Mouse (Mus musculus) hindbrain, embryonic 16.5 days (tissue): ENCODE results near the gene Plac1. TPM values are rescaled to one million over a fixed set of nuclear protein-coding genes. Genes with fewer than 3 reads are reported as not detected.
A peak's percentile ranks its signal among the peaks of the same experiment; 100 is the strongest.
"Not testable (repeated sequence)": the region's sequence is repeated elsewhere in the genome, so short reads cannot be mapped to it uniquely, and the experiment has no call there.

Experiments
- ATAC-seq: fragments of 200-750 bp; cut with Nextera tagmentation; 2 replicates; pipeline ENCODE4 v1.8.0; 2017; ENCODE audit warnings: moderate TSS enrichment, moderate library complexity
- H3K27ac ChIP-seq: fragments of 300-500 bp; sonication (generic); 2 replicates; pipeline ENCODE4 v1.5.1; 2014; ENCODE audit warnings: low read depth, mild to moderate bottlenecking, control low read depth, low read length, moderate library complexity
- H3K27me3 ChIP-seq: fragments of 300-500 bp; sonication (generic); replicated peaks from 2 replicates; pipeline ENCODE4 v1.6.1; 2014; ENCODE audit warnings: low read length; ENCODE audit not compliant: control insufficient read depth, insufficient read depth
- H3K36me3 ChIP-seq: fragments of 300-500 bp; sonication (generic); 2 replicates; pipeline ENCODE4 v1.6.1; 2014; ENCODE audit warnings: mild to moderate bottlenecking, low read length, moderate library complexity, mixed read lengths; ENCODE audit not compliant: control insufficient read depth, insufficient read depth
- H3K4me1 ChIP-seq: fragments of 300-500 bp; sonication (generic); 2 replicates; pipeline ENCODE4 v1.6.1; 2014; ENCODE audit warnings: low read depth, low read length; ENCODE audit not compliant: control insufficient read depth, insufficient read depth
- H3K4me2 ChIP-seq: fragments of 300-500 bp; sonication (generic); 2 replicates; pipeline ENCODE4 v1.6.1; 2014; ENCODE audit warnings: mild to moderate bottlenecking, low read length, control low read depth, moderate library complexity
- H3K4me3 ChIP-seq: fragments of 300-500 bp; sonication (generic); 2 replicates; pipeline ENCODE4 v1.5.1; 2014; ENCODE audit warnings: mild to moderate bottlenecking, low read length, control low read depth, moderate library complexity
- H3K9ac ChIP-seq: fragments of 300-500 bp; sonication (generic); 2 replicates; pipeline ENCODE4 v1.6.1; 2014; ENCODE audit warnings: low read depth, mild to moderate bottlenecking, control low read depth, low read length, moderate library complexity
- H3K9me3 ChIP-seq: fragments of 300-500 bp; sonication (generic); 2 replicates; pipeline ENCODE4 v1.6.1; 2014; ENCODE audit warnings: mild to moderate bottlenecking, low read length, moderate library complexity; ENCODE audit not compliant: control insufficient read depth
- WGBS: fragments of 180-500 bp; shearing (Covaris S2); extraction: QIAGEN DNeasy Blood & Tissue Kit; methylation state at CpG from one replicate; pipeline ENCODE4 v1.1.7; 2014; 5-methylcytosine and 5-hydroxymethylcytosine counted together
- microRNA counts: library from miRNA; unstranded; fragments of <30 nt; microRNA quantifications from one replicate; lab custom pipeline; 2016
- microRNA-seq: library from miRNA; unstranded; fragments of <30 nt; microRNA quantifications from one replicate; pipeline ENCODE4, GENCODE M21; 2017
- polyA plus RNA-seq: library from polyadenylated mRNA; unstranded; fragments of >200 nt; fragmentation: Nextera tagmentation; extraction: Ambion mirVana; gene quantifications from 2 replicates; pipeline ENCODE4 v1.2.1, GENCODE M21; 2015

The Plac1 gene
- polyA plus RNA-seq, 1 experiment from 2014 or later = not detected

DNA sequence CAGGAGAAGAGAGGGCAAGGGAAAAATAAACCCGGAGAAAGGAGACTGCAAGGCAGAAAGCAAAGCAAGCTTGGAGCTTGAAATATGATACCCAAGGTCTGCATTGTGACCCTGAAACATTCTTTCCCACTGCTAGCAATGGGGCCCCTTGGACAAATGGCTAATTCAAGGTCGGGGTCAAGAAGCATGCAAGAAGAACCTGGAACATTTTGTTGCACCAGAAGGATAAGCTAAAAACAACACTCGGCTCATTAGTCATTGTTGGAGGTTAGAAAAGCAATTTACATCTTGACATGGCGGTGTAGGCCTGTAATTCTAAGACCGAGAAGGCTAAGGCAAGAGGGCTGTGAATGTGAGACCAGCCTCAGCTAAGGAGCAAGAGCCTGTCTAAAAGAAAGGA, 200.3 kb downstream of the Plac1 start:
- no peak overlapping the region for H3K9ac ChIP-seq
- WGBS = 50% methylated on average over 5 of the region's 5 CpGs
- no peaks in the 10 kb centered on the region for H3K27me3 ChIP-seq
- no peak overlapping the region for H3K27ac ChIP-seq
- no peaks in the 10 kb centered on the region for H3K9me3 ChIP-seq
- H3K4me1 ChIP-seq = no peaks in the 10 kb centered on the region
- ATAC-seq = no peak
- no peak overlapping the region for H3K4me3 ChIP-seq
- no peak overlapping the region for H3K4me2 ChIP-seq
- no peaks in the 10 kb centered on the region for H3K36me3 ChIP-seq

DNA sequence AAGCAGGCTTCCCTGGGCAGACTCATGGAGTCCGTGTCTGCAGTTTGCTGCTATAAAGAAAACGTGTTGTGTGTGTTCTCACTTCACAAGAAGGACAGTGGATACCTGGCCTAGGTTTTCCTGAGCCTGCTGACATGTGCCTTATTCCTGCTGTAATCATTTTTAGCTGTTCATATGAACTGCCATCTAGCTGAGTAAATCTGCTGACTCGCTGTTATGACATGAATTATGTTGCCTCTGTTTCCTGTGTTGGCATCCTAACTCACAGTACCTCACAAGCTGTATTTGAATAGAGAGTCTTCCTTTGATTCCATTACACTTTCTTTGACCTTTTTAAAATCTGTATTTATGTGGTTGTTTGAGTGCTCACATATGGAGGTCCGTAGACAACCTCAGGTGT, 201.7 kb downstream of the Plac1 start:
- Histone ChIP-seq H3K36me3 (no peaks in the 10 kb centered on the region), H3K9me3 (no peaks in the 10 kb centered on the region), H3K4me1 (no peaks in the 10 kb centered on the region), H3K4me3 (no peak overlapping the region), H3K27me3 (no peaks in the 10 kb centered on the region), H3K9ac (no peak overlapping the region), H3K4me2 (no peak overlapping the region), H3K27ac (no peak overlapping the region)
- WGBS = 93% methylated on average over 4 of the region's 4 CpGs
- ATAC-seq = no peak

DNA sequence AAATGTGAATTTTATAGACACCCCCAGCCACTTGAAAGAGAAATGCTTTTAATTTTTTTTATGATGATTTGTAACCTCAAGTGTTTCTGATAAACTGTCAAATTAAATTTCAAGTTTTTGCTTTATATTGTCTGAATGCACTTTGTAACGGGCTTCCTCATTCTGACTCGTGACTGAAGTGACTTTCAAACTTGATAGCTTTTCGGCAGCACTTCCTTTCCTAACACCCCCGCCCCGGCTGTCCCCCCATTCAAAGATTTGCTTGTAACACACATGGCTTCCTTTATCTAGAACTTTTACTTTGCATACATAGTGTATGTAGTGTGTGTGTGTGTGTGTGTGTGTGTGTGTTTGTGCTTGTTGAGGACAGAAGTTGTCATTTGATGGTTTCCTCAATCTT, 210.4 kb downstream of the Plac1 start:
- no peak overlapping the region for H3K9ac ChIP-seq
- no peak for ATAC-seq
- H3K36me3 ChIP-seq = no peaks in the 10 kb centered on the region
- 79% methylated on average over 5 of the region's 5 CpGs for WGBS
- no peaks in the 10 kb centered on the region for H3K4me1 ChIP-seq
- no peak overlapping the region for H3K4me3 ChIP-seq
- no peaks in the 10 kb centered on the region for H3K9me3 ChIP-seq
- no peaks in the 10 kb centered on the region for H3K27me3 ChIP-seq
- no peak overlapping the region for H3K27ac ChIP-seq
- no peak overlapping the region for H3K4me2 ChIP-seq

DNA sequence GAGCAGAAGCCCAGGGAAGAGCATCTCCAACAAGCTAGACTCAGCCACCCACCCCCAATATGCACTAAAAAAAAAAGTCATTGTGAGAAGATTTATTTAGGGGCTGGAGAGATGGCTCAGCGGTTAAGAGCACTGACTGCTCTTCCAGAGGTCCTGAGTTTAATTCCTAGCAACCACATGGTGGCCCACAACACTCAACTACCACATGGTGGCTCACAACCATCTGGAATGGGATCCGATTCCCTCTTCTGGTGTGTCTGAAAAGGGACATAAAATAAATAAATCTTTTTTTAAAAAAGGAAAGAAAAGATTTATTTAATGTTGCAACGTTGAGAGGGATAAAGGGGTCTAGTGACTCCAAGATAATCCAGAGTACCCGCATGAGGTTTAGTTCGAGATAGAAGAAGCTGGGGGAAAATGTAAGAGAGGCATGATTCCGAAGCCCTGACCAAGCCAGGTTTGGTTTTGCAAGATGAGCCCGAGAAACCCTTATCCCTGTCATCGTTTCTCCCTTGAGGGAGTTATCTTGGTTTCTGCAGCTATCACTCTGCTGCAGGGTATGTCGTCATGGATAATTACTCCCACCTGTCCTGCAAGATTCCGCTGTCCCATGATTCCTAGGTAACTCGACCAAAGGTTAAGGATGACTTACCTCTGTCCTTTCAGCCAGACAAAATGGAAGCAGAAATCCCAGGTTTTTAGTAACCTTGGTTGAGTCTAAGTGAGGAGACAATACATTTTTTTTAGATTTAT, 214.3 kb downstream of the Plac1 start:
- H3K27ac ChIP-seq = no peak overlapping the region
- no peaks in the 10 kb centered on the region for H3K36me3 ChIP-seq
- H3K9ac ChIP-seq = no peak overlapping the region
- no peak overlapping the region for H3K4me3 ChIP-seq
- H3K4me2 ChIP-seq = no peak overlapping the region
- H3K27me3 ChIP-seq = no peaks in the 10 kb centered on the region
- no peak for ATAC-seq
- no peaks in the 10 kb centered on the region for H3K9me3 ChIP-seq
- no peaks in the 10 kb centered on the region for H3K4me1 ChIP-seq
- WGBS = 69% methylated on average over 11 of the region's 11 CpGs

DNA sequence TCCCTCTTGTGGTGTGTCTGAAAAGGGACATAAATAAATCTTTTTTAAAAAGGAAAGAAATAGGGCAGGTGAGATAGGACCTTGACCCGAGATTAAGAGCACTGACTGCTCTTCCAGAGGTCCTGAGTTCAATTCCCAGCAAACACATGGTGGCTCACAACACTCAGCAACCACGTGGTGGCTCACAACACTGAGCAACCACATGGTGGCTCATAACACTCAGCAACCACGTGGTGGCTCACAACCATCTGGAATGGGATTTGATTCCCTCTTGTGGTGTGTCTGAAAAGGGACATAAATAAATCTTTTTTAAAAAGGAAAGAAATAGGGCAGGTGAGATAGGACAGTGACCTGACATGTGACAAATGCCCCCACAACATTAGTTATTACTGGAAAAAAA, 215.6 kb downstream of the Plac1 start:
- ATAC-seq = not testable (repeated sequence)
- WGBS = 25% methylated on average over 3 of the region's 3 CpGs

DNA sequence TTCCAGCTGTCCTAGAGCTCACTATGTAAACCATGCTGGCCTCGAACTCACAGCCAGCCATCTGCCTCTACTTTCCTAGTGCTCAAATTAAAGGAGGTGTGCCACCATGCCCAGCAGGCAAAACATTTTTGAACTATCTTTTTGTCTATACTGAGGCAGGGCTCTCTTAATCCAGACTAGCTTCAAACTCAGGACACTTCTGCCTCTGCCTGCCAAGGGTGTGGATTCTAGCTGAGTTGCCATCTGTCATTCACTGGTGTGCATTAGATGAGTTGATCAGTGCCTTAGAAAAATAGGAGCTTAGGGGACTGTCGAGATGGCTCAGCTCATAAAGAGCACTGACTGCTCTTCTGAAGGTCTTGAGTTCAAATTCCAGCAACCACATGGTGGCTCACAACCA, 216.9 kb downstream of the Plac1 start:
- Histone ChIP-seq H3K36me3 (no peaks in the 10 kb centered on the region), H3K27me3 (no peaks in the 10 kb centered on the region), H3K4me2 (no peak overlapping the region), H3K27ac (no peak overlapping the region), H3K4me1 (no peaks in the 10 kb centered on the region), H3K9me3 (no peaks in the 10 kb centered on the region), H3K9ac (no peak overlapping the region), H3K4me3 (no peak overlapping the region)
- ATAC-seq = no peak
- WGBS = 78% methylated on average over 2 of the region's 2 CpGs

More for the DNA sequence above, 215.6 kb downstream of the Plac1 start:
- H3K4me1 ChIP-seq, H3K4me2 ChIP-seq, H3K27me3 ChIP-seq, H3K36me3 ChIP-seq, H3K27ac ChIP-seq, H3K9me3 ChIP-seq, H3K4me3 ChIP-seq, H3K9ac ChIP-seq: not testable (repeated sequence)

MicroRNA genes within 50 kb of the gene (microRNA counts, 519-probe panel; counts per million panel counts)
- 2,908 counts per million, percentile 78 among the panel's probes with 10 or more counts for microRNA mmu-miR-322 (lab: Ali Mortazavi, UCI)
- microRNA mmu-miR-351 (lab: Ali Mortazavi, UCI) = 1,400 counts per million, percentile 11 among the panel's probes with 10 or more counts
- microRNA mmu-miR-450a-3p (lab: Ali Mortazavi, UCI) = not detected
- microRNA mmu-miR-450a-5p (lab: Ali Mortazavi, UCI) = 2,382 counts per million, percentile 58 among the panel's probes with 10 or more counts
- not detected for microRNA mmu-miR-450b-3p (lab: Ali Mortazavi, UCI)
- not detected for microRNA mmu-miR-450b-5p (lab: Ali Mortazavi, UCI)
- 1,286 counts per million, percentile 9 among the panel's probes with 10 or more counts for microRNA mmu-miR-503 (lab: Ali Mortazavi, UCI)
- 2,186 counts per million, percentile 42 among the panel's probes with 10 or more counts for microRNA mmu-miR-542-3p (lab: Ali Mortazavi, UCI)
- microRNA mmu-miR-542-5p (lab: Ali Mortazavi, UCI) = 2,401 counts per million, percentile 60 among the panel's probes with 10 or more counts

Small RNA genes within 50 kb of the gene (microRNA-seq; reads per million reads assigned to microRNA genes)
- 8,476 reads per million, percentile 95 among the genes with 10 or more reads in this experiment for gene Mir322
- 1,006 reads per million, percentile 77 among the genes with 10 or more reads in this experiment for gene Mir351
- 4.6 reads per million, percentile 16 among the genes with 10 or more reads in this experiment for gene Mir450-1
- 4.0 reads per million, percentile 13 among the genes with 10 or more reads in this experiment for gene Mir450-2
- gene Mir450b = 46.0 reads per million, percentile 39 among the genes with 10 or more reads in this experiment
- 124 reads per million, percentile 51 among the genes with 10 or more reads in this experiment for gene Mir503
- gene Mir542 = 213 reads per million, percentile 60 among the genes with 10 or more reads in this experiment

Other genes starting within 250 kb of the Plac1 start
- 3.5 and 4.4 TPM in 2 replicates for gene Fam122b, start 29.7 kb upstream of the Plac1 start, polyA plus RNA-seq
- gene Fam122c, start 33.3 kb upstream of the Plac1 start, polyA plus RNA-seq = not detected in 2 replicates
- gene Mospd1, start 130.4 kb upstream of the Plac1 start, polyA plus RNA-seq = 41.9 and 44.1 TPM in 2 replicates
- gene Etd, start 194.8 kb upstream of the Plac1 start, polyA plus RNA-seq = not detected in 2 replicates